In the genomic region with DNA sequence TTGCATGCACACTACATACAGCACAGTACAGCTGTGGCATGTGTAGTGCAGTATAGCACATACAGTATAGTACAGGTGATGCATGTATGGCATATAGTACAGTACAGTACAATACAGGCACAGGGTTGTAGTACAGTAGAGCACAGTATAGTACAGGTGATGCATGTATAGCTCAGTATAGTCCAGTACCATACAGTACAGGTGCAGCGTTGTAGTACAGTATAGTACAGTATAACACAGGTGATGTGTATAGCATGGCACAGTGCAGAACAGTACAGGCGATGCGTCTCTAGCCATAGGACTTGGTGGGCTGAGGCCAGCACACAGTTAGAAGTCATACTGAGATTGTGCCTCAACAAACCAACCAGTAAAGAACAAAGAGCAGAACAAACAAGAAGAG, we compare ENCODE assay signal across 21 mouse cellular contexts. TPM values are rescaled to one million over a fixed set of nuclear protein-coding genes. Genes with fewer than 3 reads are reported as not detected.
DNase-seq lines count a peak whose midpoint lies in the region; ATAC-seq and TF ChIP-seq lines count a peak whose summit lies in the region.
"Had no signal": no experiment of that assay in that cellular context is flagged by ENCODE, and none has a peak within 500 bp of the region (broad histone marks: within the 10 kb centered on the region; RNA-seq: fewer than 3 reads in every experiment).

No protein-coding gene starts in this region.

- no peaks in the 10 kb centered on the region for H3K36me3 ChIP-seq in hindbrain, embryonic 15.5 days
- H3K36me3 ChIP-seq in hindbrain, embryonic 14.5 days (replicated peaks; ENCODE audit: control insufficient read depth, insufficient read depth): no peaks in the 10 kb centered on the region
- H3K36me3 ChIP-seq in midbrain, embryonic 13.5 days: peaks cover 7% of the 10 kb centered on the region
- H3K36me3 ChIP-seq in midbrain, embryonic 10.5 days: peaks cover 10% of the 10 kb centered on the region
- H3K36me3 ChIP-seq in CH12.LX (replicated peaks in 1 of 2; ENCODE audit: control insufficient read depth in 1 of 2, insufficient read depth in 1 of 2, low read length in 1 of 2): peaks cover 3 to 14% of the 10 kb centered on the region in 2 experiments
- H3K36me3 ChIP-seq in forebrain, embryonic 16.5 days (ENCODE audit: control insufficient read depth, insufficient read depth): no peaks in the 10 kb centered on the region
- H3K36me3 ChIP-seq: embryonic facial prominence, embryonic 13.5 days; heart, embryonic 13.5 days; hindbrain, embryonic 12.5 days had no signal

- dilution Hi-C loops in CH12.LX (cut with MboI; ENCODE audit: extremely low pct_ligation_motif_present, extremely low pct_unique_long_range_greater_than_20kb, low sequenced_read_pairs): no loop called here

- no peaks in the 10 kb centered on the region for H3K27me3 ChIP-seq in hindbrain, embryonic 15.5 days
- H3K27me3 ChIP-seq in hindbrain, embryonic 14.5 days (ENCODE audit: control insufficient read depth, insufficient read depth, low read length): no peaks in the 10 kb centered on the region
- H3K27me3 ChIP-seq in midbrain, embryonic 13.5 days: no peaks in the 10 kb centered on the region
- H3K27me3 ChIP-seq in midbrain, embryonic 10.5 days (ENCODE audit: low read depth, poor library complexity, severe bottlenecking): no peaks in the 10 kb centered on the region
- no peaks in the 10 kb centered on the region for H3K27me3 ChIP-seq in CH12.LX (replicated peaks)
- no peaks in the 10 kb centered on the region for H3K27me3 ChIP-seq in forebrain, embryonic 16.5 days (replicated peaks; ENCODE audit: control insufficient read depth, insufficient read depth, low read length)
- H3K27me3 ChIP-seq: embryonic facial prominence, embryonic 13.5 days; forebrain, embryonic 13.5 days; heart, embryonic 13.5 days; hindbrain, embryonic 12.5 days had no signal

- in situ Hi-C loops in CH12.LX (cut with MboI; ENCODE audit: low pct_ligation_motif_present, low pct_unique_long_range_greater_than_20kb, low sequenced_read_pairs): no loop called here

- TF ChIP-seq CTCF in CH12.LX (conservative IDR thresholded peaks at IDR 0.05 in 1 of 2, IDR thresholded peaks at IDR 0.05 in 1 of 2; ENCODE audit: low read depth in 2 of 2, low read length in 2 of 2): no peak

- peaks cover 9% of the 10 kb centered on the region for H3K79me2 ChIP-seq in CH12.LX (replicated peaks; ENCODE audit: control insufficient read depth, extremely low read depth, insufficient read depth, poor library complexity, severe bottlenecking)

- H3K9ac ChIP-seq in hindbrain, embryonic 15.5 days: no peak overlapping the region
- H3K9ac ChIP-seq in hindbrain, embryonic 14.5 days: no peak overlapping the region
- H3K9ac ChIP-seq in midbrain, embryonic 13.5 days (replicated peaks): no peak overlapping the region
- H3K9ac ChIP-seq in CH12.LX (ENCODE audit: insufficient read depth, low read depth): no peak overlapping the region
- no peak overlapping the region for H3K9ac ChIP-seq in forebrain, embryonic 16.5 days (replicated peaks; ENCODE audit: low read depth, low read length)
- H3K9ac ChIP-seq: embryonic facial prominence, embryonic 13.5 days; forebrain, embryonic 13.5 days; heart, embryonic 13.5 days; hindbrain, embryonic 12.5 days had no signal

- WGBS in hindbrain, embryonic 15.5 days: 100% methylated on average over 3 of the region's 3 CpGs
- WGBS in hindbrain, embryonic 14.5 days: 94% methylated on average over 3 of the region's 3 CpGs
- 97% methylated on average over 3 of the region's 3 CpGs for WGBS in midbrain, embryonic 13.5 days
- 94% methylated on average over 3 of the region's 3 CpGs for WGBS in midbrain, embryonic 10.5 days
- 95% methylated on average over 3 of the region's 3 CpGs for WGBS in forebrain, embryonic 16.5 days

- no peak for TF ChIP-seq RAD21 in CH12.LX (IDR thresholded peaks at IDR 0.05; ENCODE audit: low read depth, low read length)

- no peak overlapping the region for H3K27ac ChIP-seq in hindbrain, embryonic 15.5 days (replicated peaks)
- H3K27ac ChIP-seq in hindbrain, embryonic 14.5 days: no peak overlapping the region
- H3K27ac ChIP-seq in midbrain, embryonic 13.5 days: no peak overlapping the region
- H3K27ac ChIP-seq in midbrain, embryonic 10.5 days (replicated peaks): no peak overlapping the region
- peak overlapping the region; percentile 95 for H3K27ac ChIP-seq in CH12.LX (ENCODE audit: insufficient read depth, low read depth)
- no peak overlapping the region for H3K27ac ChIP-seq in forebrain, embryonic 16.5 days (ENCODE audit: low read length)
- H3K27ac ChIP-seq: embryonic facial prominence, embryonic 13.5 days; forebrain, embryonic 13.5 days; heart, embryonic 13.5 days; hindbrain, embryonic 12.5 days had no signal

- peak; percentile 31; the same call in 1 of the 2 replicates for ATAC-seq in hindbrain, embryonic 15.5 days (ENCODE audit: low FRiP score, low read depth)
- ATAC-seq in hindbrain, embryonic 14.5 days (ENCODE audit: low FRiP score): no peak
- ATAC-seq in midbrain, embryonic 13.5 days: peak; percentile 56; the same call in 1 of the 2 replicates
- ATAC-seq in erythroblast, adult 5-6 weeks (replicated peaks; ENCODE audit: low FRiP score, poor library complexity, severe bottlenecking): peak; percentile 28; the same call in 1 of the 2 replicates
- no peak for ATAC-seq in forebrain, embryonic 16.5 days
- ATAC-seq: forebrain, embryonic 13.5 days had no signal

- no peak overlapping the region for H3K4me3 ChIP-seq in hindbrain, embryonic 15.5 days
- no peak overlapping the region for H3K4me3 ChIP-seq in hindbrain, embryonic 14.5 days (replicated peaks; ENCODE audit: low read length)
- H3K4me3 ChIP-seq in midbrain, embryonic 13.5 days (replicated peaks): no peak overlapping the region
- H3K4me3 ChIP-seq in midbrain, embryonic 10.5 days: no peak overlapping the region
- H3K4me3 ChIP-seq in CH12.LX (replicated peaks in 1 of 3; ENCODE audit: low read depth in 2 of 3, low read length in 2 of 3, poor library complexity in 1 of 3): peak overlapping the region in 1 of 3 experiments; percentile 57
- no peak overlapping the region for H3K4me3 ChIP-seq in forebrain, embryonic 16.5 days (replicated peaks; ENCODE audit: low read length)
- H3K4me3 ChIP-seq: embryonic facial prominence, embryonic 13.5 days; forebrain, embryonic 13.5 days; heart, embryonic 13.5 days; hindbrain, embryonic 12.5 days had no signal

- H3K4me1 ChIP-seq in hindbrain, embryonic 15.5 days (replicated peaks): peaks cover 21% of the 10 kb centered on the region
- H3K4me1 ChIP-seq in hindbrain, embryonic 14.5 days (replicated peaks; ENCODE audit: control insufficient read depth, insufficient read depth, low read length): peaks cover 3% of the 10 kb centered on the region; the same call in 1 of the 2 replicates
- peaks cover 16% of the 10 kb centered on the region for H3K4me1 ChIP-seq in midbrain, embryonic 13.5 days (replicated peaks)
- H3K4me1 ChIP-seq in midbrain, embryonic 10.5 days: peaks cover 23% of the 10 kb centered on the region
- peaks cover 40 to 85% of the 10 kb centered on the region in 2 experiments for H3K4me1 ChIP-seq in CH12.LX (ENCODE audit: control insufficient read depth in 1 of 2, insufficient read depth in 2 of 2)
- peaks cover 6% of the 10 kb centered on the region for H3K4me1 ChIP-seq in forebrain, embryonic 16.5 days (replicated peaks; ENCODE audit: control insufficient read depth, insufficient read depth, low read length)

- DNase-seq in hindbrain, embryonic 14.5 days (ENCODE audit: low spot score): no peak
- DNase-seq in midbrain, embryonic 10.5 days (ENCODE audit: low spot score): no peak
- no peak for DNase-seq in CH12.LX (ENCODE audit: extremely low read depth)
- no peak for DNase-seq in left cerebral cortex, adult 8-10 months (ENCODE audit: low spot score in 2 of 2)
- DNase-seq: adrenal gland, adult 8-10 months; adrenal gland, postnatal 36 days; cerebellum, adult 11 months; cerebellum, adult 8-10 months; cerebellum, postnatal 14 days; embryo, embryonic 11 days; gastrocnemius, postnatal 36 days; heart, adult 11 months; heart, postnatal 36 days had no signal

- no peaks in the 10 kb centered on the region for H3K9me3 ChIP-seq in hindbrain, embryonic 15.5 days
- H3K9me3 ChIP-seq in hindbrain, embryonic 14.5 days (ENCODE audit: control insufficient read depth, low read length): no peaks in the 10 kb centered on the region
- H3K9me3 ChIP-seq in midbrain, embryonic 13.5 days: no peaks in the 10 kb centered on the region
- no peaks in the 10 kb centered on the region for H3K9me3 ChIP-seq in midbrain, embryonic 10.5 days (replicated peaks)
- no peaks in the 10 kb centered on the region for H3K9me3 ChIP-seq in CH12.LX (replicated peaks; ENCODE audit: low read length)
- no peaks in the 10 kb centered on the region for H3K9me3 ChIP-seq in forebrain, embryonic 16.5 days (ENCODE audit: control insufficient read depth, low read length)
- H3K9me3 ChIP-seq: embryonic facial prominence, embryonic 13.5 days; forebrain, embryonic 13.5 days; heart, embryonic 13.5 days; hindbrain, embryonic 12.5 days had no signal

- H3K4me2 ChIP-seq in hindbrain, embryonic 15.5 days: no peak overlapping the region
- no peak overlapping the region for H3K4me2 ChIP-seq in hindbrain, embryonic 14.5 days (replicated peaks)
- H3K4me2 ChIP-seq in midbrain, embryonic 13.5 days (replicated peaks): no peak overlapping the region
- H3K4me2 ChIP-seq in CH12.LX (ENCODE audit: insufficient read depth, low read depth, poor library complexity, severe bottlenecking): peak overlapping the region; percentile 52
- no peak overlapping the region for H3K4me2 ChIP-seq in forebrain, embryonic 16.5 days (ENCODE audit: low read length)
- H3K4me2 ChIP-seq: embryonic facial prominence, embryonic 13.5 days; forebrain, embryonic 13.5 days; heart, embryonic 13.5 days; hindbrain, embryonic 12.5 days had no signal

- TF ChIP-seq EP300 in CH12.LX (IDR thresholded peaks at IDR 0.05; ENCODE audit: low read length): no peak

- no peak for TF ChIP-seq POLR2A in CH12.LX (IDR thresholded peaks at IDR 0.05; ENCODE audit: low read depth, low read length)

TF ChIP-seq in CH12.LX, 34 proteins besides CTCF, POLR2A, EP300 and RAD21 (continues in another document):
- TF ChIP-seq POLR2AphosphoS2 (IDR thresholded peaks at IDR 0.05; ENCODE audit: low read depth, low read length) (no peak), CHD1 (IDR thresholded peaks at IDR 0.05; ENCODE audit: low read depth, low read length) (no peak)

RNA-seq across cellular contexts. Expression of a gene that starts 22.9 kb away (rescaled TPM):
- polyA plus RNA-seq in hindbrain, embryonic 15.5 days (2015; fragmentation: Nextera tagmentation; extraction: Ambion mirVana): 16.7 and 17.5 TPM in 2 replicates
- polyA plus RNA-seq in hindbrain, embryonic 14.5 days (2014; fragmentation: Nextera tagmentation; extraction: Ambion mirVana): 26.0 and 27.8 TPM in 2 replicates
- polyA plus RNA-seq in midbrain, embryonic 13.5 days (2015; fragmentation: Nextera tagmentation; extraction: Ambion mirVana): 21.4 and 24.1 TPM in 2 replicates
- polyA plus RNA-seq in midbrain, embryonic 10.5 days (2016; fragmentation: Nextera tagmentation; extraction: Ambion mirVana): 16.4 and 18.8 TPM in 2 replicates
- total RNA-seq in CH12.LX (2012; rRNA removed) (15.1 and 16.7 TPM in 2 replicates), CH12.LX (2014; rRNA removed) (13.0 and 15.7 TPM in 2 replicates)
- 14.3 and 18.2 TPM in 2 replicates for polyA plus RNA-seq in CH12.LX (2012; ENCODE audit: insufficient read length, low read depth)
- 4.2 and 7.7 TPM in 2 replicates for total RNA-seq in erythroblast, adult 5-6 weeks (2015; ENCODE audit: low replicate concordance)
- total RNA-seq in erythroblast, adult 5-6 weeks (2017; ENCODE audit: low replicate concordance): 2.6 and 4.2 TPM in 2 replicates
- polyA plus RNA-seq in forebrain, embryonic 16.5 days (2015; fragmentation: Nextera tagmentation; extraction: Ambion mirVana): 19.2 and 21.1 TPM in 2 replicates
- 10 to 100 TPM; 61.2 to 64.7 (median 62.8) TPM for total RNA-seq in left cerebral cortex, adult 8-10 months (2022)

Comparison
In these comparisons a context has a peak if more than half of its experiments do, and no peak if none do; other contexts are left out.
1. ATAC-seq: peak in hindbrain, embryonic 15.5 days (single experiment), midbrain, embryonic 13.5 days (single experiment) and erythroblast, adult 5-6 weeks (single experiment); none in hindbrain, embryonic 14.5 days (single experiment) and forebrain, embryonic 16.5 days (single experiment).